Mouse (Mus musculus) mouse embryonic stem cell (cell line): ENCODE measurements around the gene 3110009E18Rik.

Source experiments
- in situ Hi-C, 2 experiments: fragments of 300-500 bp; cut with MboI; formaldehyde crosslinking; loops; 1 replicate in 1 of 2; 3 replicates in 1 of 2; pipeline ENCODE4 v1.14.3; 2019 to 2020; ENCODE audit warnings: low sequenced_read_pairs in 2 of 2, low pct_unique_long_range_greater_than_20kb in 1 of 2, mixed read lengths in 1 of 2; ENCODE audit not compliant: unreplicated experiment in 1 of 2

Gene 3110009E18Rik

GRCm38 (mm10) chr1:120177141-120177540, 56.2 kb downstream of the 3110009E18Rik start:
- in situ Hi-C loops, result loop anchor here in 1 of 2 experiments (25.0 kb wide), 1 partner anchor 360 kb away; no protein-coding TSS in a partner anchor

GRCm38 (mm10) chr1:120186204-120186603, 65.2 kb downstream of the 3110009E18Rik start:
- in situ Hi-C loops, result loop anchor here in 1 of 2 experiments (25.0 kb wide), 1 partner anchor 351 kb away; no protein-coding TSS in a partner anchor

GRCm38 (mm10) chr1:120186655-120187054, 65.7 kb downstream of the 3110009E18Rik start:
- in situ Hi-C loops, result loop anchor here in 1 of 2 experiments (25.0 kb wide), 1 partner anchor 351 kb away; no protein-coding TSS in a partner anchor

- in situ Hi-C loops, result loop anchor here in 1 of 2 experiments (25.0 kb wide), 1 partner anchor 350 kb away; no protein-coding TSS in a partner anchor
Observed at GRCm38 (mm10) chr1:120187059-120187458, 66.1 kb downstream of the 3110009E18Rik start.

- in situ Hi-C loops, result loop anchor here in 1 of 2 experiments (25.0 kb wide), 1 partner anchor 348 kb away; no protein-coding TSS in a partner anchor
Observed at GRCm38 (mm10) chr1:120189206-120189605, 68.2 kb downstream of the 3110009E18Rik start.

GRCm38 (mm10) chr1:120190300-120190699, 69.3 kb downstream of the 3110009E18Rik start:
- in situ Hi-C loops, result loop anchor here in 1 of 2 experiments (25.0 kb wide), 1 partner anchor 347 kb away; no protein-coding TSS in a partner anchor

GRCm38 (mm10) chr1:120190946-120191345, 70.0 kb downstream of the 3110009E18Rik start:
- in situ Hi-C loops, result loop anchor here in 1 of 2 experiments (25.0 kb wide), 1 partner anchor 346 kb away; no protein-coding TSS in a partner anchor

GRCm38 (mm10) chr1:120192321-120192720, 71.3 kb downstream of the 3110009E18Rik start:
- in situ Hi-C loops, result loop anchor here in 1 of 2 experiments (25.0 kb wide), 1 partner anchor 345 kb away; no protein-coding TSS in a partner anchor

- in situ Hi-C loops, result loop anchor here in 1 of 2 experiments (25.0 kb wide), 1 partner anchor 344 kb away; no protein-coding TSS in a partner anchor
Observed at GRCm38 (mm10) chr1:120193586-120193985, 72.6 kb downstream of the 3110009E18Rik start.

GRCm38 (mm10) chr1:120195947-120196346, 75.0 kb downstream of the 3110009E18Rik start:
- in situ Hi-C loops, result loop anchor here in 1 of 2 experiments (25.0 kb wide), 1 partner anchor 341 kb away; no protein-coding TSS in a partner anchor

- in situ Hi-C loops, result loop anchor here in 1 of 2 experiments (25.0 kb wide), 1 partner anchor 341 kb away; no protein-coding TSS in a partner anchor
Observed at GRCm38 (mm10) chr1:120196724-120197123, 75.7 kb downstream of the 3110009E18Rik start.

GRCm38 (mm10) chr1:120197189-120197588, 76.2 kb downstream of the 3110009E18Rik start:
- in situ Hi-C loops, result loop anchor here in 1 of 2 experiments (25.0 kb wide), 1 partner anchor 340 kb away; no protein-coding TSS in a partner anchor

- in situ Hi-C loops, result loop anchor here in 1 of 2 experiments (25.0 kb wide), 1 partner anchor 339 kb away; no protein-coding TSS in a partner anchor
Observed at GRCm38 (mm10) chr1:120198151-120198550, 77.2 kb downstream of the 3110009E18Rik start.

- in situ Hi-C loops, result loop anchor here in 1 of 2 experiments (25.0 kb wide), 1 partner anchor 338 kb away; no protein-coding TSS in a partner anchor
Observed at GRCm38 (mm10) chr1:120198942-120199341, 78.0 kb downstream of the 3110009E18Rik start.

GRCm38 (mm10) chr1:120202542-120202941, 81.6 kb downstream of the 3110009E18Rik start:
- in situ Hi-C loops, result loop anchor here in 1 of 2 experiments (25.0 kb wide), 1 partner anchor 335 kb away; no protein-coding TSS in a partner anchor

GRCm38 (mm10) chr1:120203836-120204235, 82.8 kb downstream of the 3110009E18Rik start:
- in situ Hi-C loops, result loop anchor here in 1 of 2 experiments (25.0 kb wide), 1 partner anchor 333 kb away; no protein-coding TSS in a partner anchor

- in situ Hi-C loops, result loop anchor here in 1 of 2 experiments (25.0 kb wide), 1 partner anchor 332 kb away; no protein-coding TSS in a partner anchor
Observed at GRCm38 (mm10) chr1:120204834-120205233, 83.8 kb downstream of the 3110009E18Rik start.

- in situ Hi-C loops, result loop anchor here in 1 of 2 experiments (25.0 kb wide), 1 partner anchor 330 kb away; no protein-coding TSS in a partner anchor
Observed at GRCm38 (mm10) chr1:120207568-120207967, 86.6 kb downstream of the 3110009E18Rik start.
